Comparison of ENCODE assay signal across 11 mouse cellular contexts in the genomic region with DNA sequence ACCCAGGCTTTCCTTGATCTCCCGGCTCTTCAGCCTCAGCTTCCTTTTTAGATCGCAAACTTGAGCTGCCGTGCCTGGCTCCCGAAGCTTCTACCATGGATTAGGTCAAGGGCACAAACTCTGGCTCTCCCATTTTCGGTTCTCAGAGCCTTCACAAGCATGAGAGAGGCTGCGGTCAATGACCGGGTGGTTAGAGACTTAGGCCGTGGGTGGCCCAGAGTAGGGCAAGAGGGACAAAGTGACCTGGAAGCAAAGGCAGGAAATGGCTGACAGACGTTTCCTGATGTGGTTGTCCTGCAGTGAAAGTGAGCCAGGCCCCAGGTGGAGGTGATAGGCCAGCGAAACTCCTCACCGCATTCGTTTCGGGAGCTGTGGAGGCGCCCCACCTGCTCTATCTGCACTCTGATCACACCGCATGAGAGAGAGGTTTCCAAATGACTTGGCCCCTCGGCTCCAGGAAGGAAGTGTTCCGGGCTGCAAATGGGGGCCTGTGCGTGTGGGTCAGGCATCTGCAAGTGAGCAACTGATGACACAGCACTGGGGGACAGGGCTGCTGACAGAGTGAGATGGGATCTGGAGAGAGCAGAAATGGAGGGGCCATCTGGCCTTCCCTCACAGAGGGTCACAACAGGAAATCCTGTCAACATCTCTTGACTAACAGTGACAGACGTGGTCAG. TPM values are rescaled to one million over a fixed set of nuclear protein-coding genes. Genes with fewer than 3 reads are reported as not detected.
DNase-seq lines count a peak whose midpoint lies in the region; ATAC-seq and TF ChIP-seq lines count a peak whose summit lies in the region.
"Had no signal": no experiment of that assay in that cellular context is flagged by ENCODE, and none has a peak within 500 bp of the region (broad histone marks: within the 10 kb centered on the region; RNA-seq: fewer than 3 reads in every experiment).

No protein-coding gene starts in this region.

- no peaks in the 10 kb centered on the region for H3K36me3 ChIP-seq in midbrain, embryonic 10.5 days
- H3K36me3 ChIP-seq in midbrain, embryonic 13.5 days = no peaks in the 10 kb centered on the region
- H3K36me3 ChIP-seq in macrophage (ENCODE audit: inconsistent target) = no peaks in the 10 kb centered on the region
- H3K36me3 ChIP-seq: embryonic facial prominence, embryonic 15.5 days; neural tube, embryonic 12.5 days had no signal

- no peak overlapping the region for H3K9ac ChIP-seq in midbrain, embryonic 13.5 days (replicated peaks)
- H3K9ac ChIP-seq: embryonic facial prominence, embryonic 15.5 days; neural tube, embryonic 12.5 days had no signal

- H3K4me2 ChIP-seq in midbrain, embryonic 13.5 days (replicated peaks) = no peak overlapping the region
- H3K4me2 ChIP-seq: embryonic facial prominence, embryonic 15.5 days; neural tube, embryonic 12.5 days had no signal

- no peaks in the 10 kb centered on the region for H3K9me3 ChIP-seq in midbrain, embryonic 10.5 days (replicated peaks)
- H3K9me3 ChIP-seq in midbrain, embryonic 13.5 days = no peaks in the 10 kb centered on the region
- H3K9me3 ChIP-seq: embryonic facial prominence, embryonic 15.5 days; neural tube, embryonic 12.5 days had no signal

- 81% methylated on average over 19 of the region's 19 CpGs for WGBS in midbrain, embryonic 10.5 days
- WGBS in midbrain, embryonic 13.5 days = 80% methylated on average over 19 of the region's 19 CpGs
- 9% methylated on average over 19 of the region's 19 CpGs for WGBS in macrophage (ENCODE audit: missing documents)

- DNase-seq in adrenal gland, postnatal 14 days = peak; percentile 28
- DNase-seq in adrenal gland, postnatal 10 days = no peak
- no peak for DNase-seq in midbrain, embryonic 10.5 days (ENCODE audit: low spot score)
- peak; percentile 70 for DNase-seq in thymus, postnatal 4 days
- no peak for DNase-seq in left cerebral cortex, adult 2 months (ENCODE audit: extremely low spot score in 1 of 2, low spot score in 2 of 2)
- DNase-seq in frontal cortex, adult 2 months (ENCODE audit: extremely low spot score in 1 of 2, low spot score in 1 of 2) = no peak

- H3K27me3 ChIP-seq in midbrain, embryonic 10.5 days (ENCODE audit: low read depth, poor library complexity, severe bottlenecking) = no peaks in the 10 kb centered on the region
- no peaks in the 10 kb centered on the region for H3K27me3 ChIP-seq in midbrain, embryonic 13.5 days
- H3K27me3 ChIP-seq: embryonic facial prominence, embryonic 15.5 days; neural tube, embryonic 12.5 days had no signal

- no peak for ATAC-seq in midbrain, embryonic 13.5 days

- intact Hi-C loops in left cerebral cortex, adult 2 months (cut with DNase I) = loop anchor here (5.0 kb wide), 1 partner anchor 145 kb away; no protein-coding TSS in a partner anchor

- peak overlapping the region; percentile 38 for H3K27ac ChIP-seq in midbrain, embryonic 10.5 days (replicated peaks)
- no peak overlapping the region for H3K27ac ChIP-seq in midbrain, embryonic 13.5 days
- peak overlapping the region; percentile 78 for H3K27ac ChIP-seq in macrophage
- H3K27ac ChIP-seq in left cerebral cortex, adult 2 months = no peak overlapping the region
- H3K27ac ChIP-seq: embryonic facial prominence, embryonic 15.5 days; neural tube, embryonic 12.5 days had no signal

- H3K4me3 ChIP-seq in midbrain, embryonic 10.5 days = no peak overlapping the region
- H3K4me3 ChIP-seq in midbrain, embryonic 13.5 days (replicated peaks) = no peak overlapping the region
- peak overlapping the region; percentile 6; the same call in 1 of the 2 replicates for H3K4me3 ChIP-seq in macrophage (ENCODE audit: inconsistent target)
- H3K4me3 ChIP-seq in left cerebral cortex, adult 2 months = no peak overlapping the region
- H3K4me3 ChIP-seq: embryonic facial prominence, embryonic 15.5 days; neural tube, embryonic 12.5 days had no signal

- 0 out of 2 replicates have a peak, but pooled peaks cover 17% of the 10 kb centered on the region for H3K4me1 ChIP-seq in midbrain, embryonic 10.5 days
- no peaks in the 10 kb centered on the region for H3K4me1 ChIP-seq in midbrain, embryonic 13.5 days (replicated peaks)
- H3K4me1 ChIP-seq: embryonic facial prominence, embryonic 15.5 days; neural tube, embryonic 12.5 days had no signal

- H3K79me2 ChIP-seq in macrophage (ENCODE audit: inconsistent target) = no peaks in the 10 kb centered on the region

- TF ChIP-seq CTCF in left cerebral cortex, adult 2 months (IDR thresholded peaks at IDR 0.05) = no peak

RNA-seq across cellular contexts. Expression of a gene that starts 23.9 kb away (rescaled TPM):
- total RNA-seq in adrenal gland, postnatal 14 days (2021) = 0.56 and 4.4 TPM in 2 replicates
- total RNA-seq in adrenal gland, postnatal 10 days (2021) = 1 to 10 TPM; 1.0 to 1.4 TPM
- polyA plus RNA-seq in midbrain, embryonic 10.5 days (2016; fragmentation: Nextera tagmentation; extraction: Ambion mirVana) = not detected in 2 replicates
- not detected in 2 replicates for polyA plus RNA-seq in midbrain, embryonic 13.5 days (2015; fragmentation: Nextera tagmentation; extraction: Ambion mirVana)
- total RNA-seq in macrophage (2018; cell fraction: chromatin; rRNA removed) = not detected
- under 1 TPM in 13 of 26 experiments, not detected in 13; 0.03 to 0.39 (median 0.07) TPM for total RNA-seq in macrophage (2018; cell fraction: cytosol; rRNA removed)
- total RNA-seq in macrophage (2018; cell fraction: nucleus; rRNA removed) = under 1 TPM in 3 of 26 experiments, not detected in 23; 0.17 to 0.29 (median 0.21) TPM
- 0.09 TPM in 1 of 3 replicates, not detected in the others for polyA plus RNA-seq in macrophage (2018)
- total RNA-seq in left cerebral cortex, adult 2 months (2021) = not detected
- 0.04 TPM in 1 of 2 replicates, not detected in the other for polyA plus RNA-seq in frontal cortex, adult 2 months (2012; rRNA removed)
- total RNA-seq: left cerebral cortex, postnatal 10 days had no signal
- polyA plus RNA-seq: neural tube, embryonic 12.5 days had no signal

RNA-seq across cellular contexts. Expression of a gene that starts 55.1 kb away (rescaled TPM):
- total RNA-seq in adrenal gland, postnatal 14 days (2021) = 59.3 and 61.7 TPM in 2 replicates
- 10 to 100 TPM; 64.6 to 72.6 TPM for total RNA-seq in adrenal gland, postnatal 10 days (2021)
- 3.9 and 4.7 TPM in 2 replicates for polyA plus RNA-seq in midbrain, embryonic 10.5 days (2016; fragmentation: Nextera tagmentation; extraction: Ambion mirVana)
- polyA plus RNA-seq in midbrain, embryonic 13.5 days (2015; fragmentation: Nextera tagmentation; extraction: Ambion mirVana) = 8.0 and 9.2 TPM in 2 replicates
- 10 to 100 TPM in 16 of 26 experiments, 1 to 10 TPM in 8, under 1 TPM in 2; 0.56 to 30.1 (median 12.5) TPM for total RNA-seq in macrophage (2018; cell fraction: chromatin; rRNA removed)
- total RNA-seq in macrophage (2018; cell fraction: cytosol; rRNA removed) = 10 to 100 TPM in 11 of 26 experiments, 1 to 10 TPM in 15; 3.7 to 16.4 (median 9.2) TPM
- total RNA-seq in macrophage (2018; cell fraction: nucleus; rRNA removed) = 10 to 100 TPM in 16 of 26 experiments, 1 to 10 TPM in 10; 3.5 to 23.9 (median 13.3) TPM
- polyA plus RNA-seq in macrophage (2018) = 5.3 to 6.6 TPM (median 6.0 TPM) in 3 replicates
- 10 to 100 TPM; 58.6 to 63.4 TPM for total RNA-seq in left cerebral cortex, adult 2 months (2021)
- polyA plus RNA-seq in frontal cortex, adult 2 months (2012; rRNA removed) = 20.1 and 21.7 TPM in 2 replicates

Comparison
In these comparisons a context has a peak if more than half of its experiments do, and no peak if none do; other contexts are left out.
1. DNase-seq: peak in adrenal gland, postnatal 14 days (single experiment) and thymus, postnatal 4 days (single experiment); none in adrenal gland, postnatal 10 days (single experiment), midbrain, embryonic 10.5 days (single experiment), left cerebral cortex, adult 2 months (0 of 2) and frontal cortex, adult 2 months (0 of 2).
2. H3K27ac ChIP-seq: peak in midbrain, embryonic 10.5 days (single experiment) and macrophage (single experiment); none in midbrain, embryonic 13.5 days (single experiment) and left cerebral cortex, adult 2 months (single experiment).